Mouse (Mus musculus): ENCODE data around the gene Slc25a53. TPM values are rescaled to one million over a fixed set of nuclear protein-coding genes. Genes with fewer than 3 reads are reported as not detected.
A peak's percentile ranks its signal among the peaks of the same experiment; 100 is the strongest.

The Slc25a53 gene
- polyA plus RNA-seq (2012; rRNA removed), result 3.6 and 4.2 TPM in 2 replicates

DNA sequence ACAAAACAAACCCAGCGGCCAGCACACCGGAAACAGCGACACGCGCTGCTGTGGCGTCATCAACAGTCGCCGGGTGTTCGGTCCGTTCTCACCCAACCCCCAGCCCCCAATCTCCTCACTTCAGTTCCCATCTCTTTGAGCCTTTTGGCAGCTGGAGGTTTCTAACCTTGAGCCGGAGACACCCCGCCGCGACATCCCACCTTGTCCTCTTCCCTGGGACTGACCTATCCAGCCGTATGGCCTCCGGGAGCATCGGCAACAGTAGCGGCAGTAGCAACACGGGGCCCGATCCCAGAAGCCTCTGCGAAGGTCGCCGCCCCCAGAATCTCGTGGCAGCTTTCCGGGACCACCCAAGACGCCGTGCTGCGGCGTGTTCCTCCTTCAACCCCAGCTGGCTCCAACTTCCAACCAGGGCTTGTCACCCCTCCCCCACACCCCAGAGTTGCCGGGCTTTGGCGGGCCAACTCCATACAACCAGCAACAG lies at the start of gene Slc25a53:
Gene Slc25a53 (minus strand): TSS at position 303 of the 484 bp plus-strand sequence.
- TF ChIP-seq CTCF (IDR thresholded peaks at IDR 0.05; ENCODE audit: control insufficient read depth, insufficient read depth, insufficient replicate concordance, low read depth, low read length) (no peak), POLR2A (IDR thresholded peaks at IDR 0.05; ENCODE audit: control insufficient read depth, low read depth, low read length) (peak; percentile 41; the same call in 1 of the 2 replicates)
- H3K27me3 ChIP-seq (ENCODE audit: control insufficient read depth, insufficient read depth, low read length), result no peaks in the 10 kb centered on the region
- H3K36me3 ChIP-seq (ENCODE audit: control insufficient read depth, insufficient read depth, low read length), result no peaks in the 10 kb centered on the region
- H3K4me3 ChIP-seq (ENCODE audit: control insufficient read depth, low read depth, low read length), result peak within 1 kb of the TSS; percentile 96
- peak within 1 kb of the TSS; percentile 99 for H3K27ac ChIP-seq (ENCODE audit: control insufficient read depth, insufficient read depth, low read depth, low read length)
- H3K4me1 ChIP-seq (ENCODE audit: control insufficient read depth, insufficient read depth, low read length), result no peaks in the 10 kb centered on the region; the same call in 1 of the 2 replicates

- Histone ChIP-seq H3K4me1 (ENCODE audit: control insufficient read depth, insufficient read depth, low read length) (no peaks in the 10 kb centered on the region), H3K4me3 (ENCODE audit: control insufficient read depth, low read depth, low read length) (no peak overlapping the region), H3K27me3 (ENCODE audit: control insufficient read depth, insufficient read depth, low read length) (no peaks in the 10 kb centered on the region), H3K36me3 (ENCODE audit: control insufficient read depth, insufficient read depth, low read length) (no peaks in the 10 kb centered on the region), H3K27ac (ENCODE audit: control insufficient read depth, insufficient read depth, low read depth, low read length) (no peak overlapping the region)
- TF ChIP-seq POLR2A (IDR thresholded peaks at IDR 0.05; ENCODE audit: control insufficient read depth, low read depth, low read length) (no peak), CTCF (IDR thresholded peaks at IDR 0.05; ENCODE audit: control insufficient read depth, insufficient read depth, insufficient replicate concordance, low read depth, low read length) (no peak)
These were observed 25.1 kb upstream of the Slc25a53 start for GRCm38 (mm10) chrX:137063202-137063601.

GRCm38 (mm10) chrX:137049425-137050225 lies 11.5 kb upstream of the Slc25a53 start, which contains the start of gene Fam199x:
Gene Fam199x, plus strand, starts transcription at chrX:137049594.
- Histone ChIP-seq H3K36me3 (ENCODE audit: control insufficient read depth, insufficient read depth, low read length) (no peaks in the 10 kb centered on the region), H3K4me3 (ENCODE audit: control insufficient read depth, low read depth, low read length) (peak within 1 kb of the TSS; percentile 78), H3K27ac (ENCODE audit: control insufficient read depth, insufficient read depth, low read depth, low read length) (peak within 1 kb of the TSS; percentile 10), H3K4me1 (ENCODE audit: control insufficient read depth, insufficient read depth, low read length) (no peaks in the 10 kb centered on the region; the same call in 1 of the 2 replicates), H3K27me3 (ENCODE audit: control insufficient read depth, insufficient read depth, low read length) (no peaks in the 10 kb centered on the region)
- no peak for TF ChIP-seq CTCF (IDR thresholded peaks at IDR 0.05; ENCODE audit: control insufficient read depth, insufficient read depth, insufficient replicate concordance, low read depth, low read length)
- TF ChIP-seq POLR2A (IDR thresholded peaks at IDR 0.05; ENCODE audit: control insufficient read depth, low read depth, low read length), result no peak

DNA sequence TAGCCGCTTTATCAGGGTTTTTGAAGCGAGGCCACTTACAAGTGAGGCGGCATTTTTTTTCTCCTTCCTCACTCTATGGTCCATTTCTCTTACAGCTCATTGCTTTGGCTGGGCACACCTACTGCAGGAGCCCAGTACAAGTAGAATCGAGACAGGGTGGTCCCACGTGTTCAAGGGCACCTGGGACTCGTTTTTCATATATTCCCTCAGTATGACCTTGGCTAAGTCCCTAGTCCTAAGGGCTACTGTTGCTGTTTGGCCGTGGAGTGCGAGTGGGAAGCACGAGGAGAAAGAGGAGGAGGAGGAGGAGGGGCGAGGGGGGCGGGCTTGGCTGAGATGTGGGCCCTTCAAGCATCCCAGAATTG lies 10.9 kb upstream of the Slc25a53 start:
- H3K36me3 ChIP-seq (ENCODE audit: control insufficient read depth, insufficient read depth, low read length), result no peaks in the 10 kb centered on the region
- no peaks in the 10 kb centered on the region for H3K27me3 ChIP-seq (ENCODE audit: control insufficient read depth, insufficient read depth, low read length)
- no peak overlapping the region; the same call in 1 of the 2 replicates for H3K27ac ChIP-seq (ENCODE audit: control insufficient read depth, insufficient read depth, low read depth, low read length)
- H3K4me3 ChIP-seq (ENCODE audit: control insufficient read depth, low read depth, low read length), result peak overlapping the region; percentile 78
- TF ChIP-seq CTCF (IDR thresholded peaks at IDR 0.05; ENCODE audit: control insufficient read depth, insufficient read depth, insufficient replicate concordance, low read depth, low read length), result no peak
- no peak for TF ChIP-seq POLR2A (IDR thresholded peaks at IDR 0.05; ENCODE audit: control insufficient read depth, low read depth, low read length)
- no peaks in the 10 kb centered on the region; the same call in 1 of the 2 replicates for H3K4me1 ChIP-seq (ENCODE audit: control insufficient read depth, insufficient read depth, low read length)

- H3K27ac ChIP-seq (ENCODE audit: control insufficient read depth, insufficient read depth, low read depth, low read length), result peak overlapping the region; percentile 99
These were observed 400 bp upstream of the Slc25a53 start for GRCm38 (mm10) chrX:137038502-137038901.

GRCm38 (mm10) chrX:137037470-137037999 lies 567 bp downstream of the Slc25a53 start:
- no peaks in the 10 kb centered on the region; the same call in 1 of the 2 replicates for H3K4me1 ChIP-seq (ENCODE audit: control insufficient read depth, insufficient read depth, low read length)
- H3K4me3 ChIP-seq (ENCODE audit: control insufficient read depth, low read depth, low read length), result peak overlapping the region; percentile 96
- peak overlapping the region; percentile 99 for H3K27ac ChIP-seq (ENCODE audit: control insufficient read depth, insufficient read depth, low read depth, low read length)
- no peaks in the 10 kb centered on the region for H3K27me3 ChIP-seq (ENCODE audit: control insufficient read depth, insufficient read depth, low read length)
- no peak for TF ChIP-seq POLR2A (IDR thresholded peaks at IDR 0.05; ENCODE audit: control insufficient read depth, low read depth, low read length)
- TF ChIP-seq CTCF (IDR thresholded peaks at IDR 0.05; ENCODE audit: control insufficient read depth, insufficient read depth, insufficient replicate concordance, low read depth, low read length), result no peak
- H3K36me3 ChIP-seq (ENCODE audit: control insufficient read depth, insufficient read depth, low read length), result no peaks in the 10 kb centered on the region

More at GRCm38 (mm10) chrX:137038502-137038901, 400 bp upstream of the Slc25a53 start:
- H3K4me3 ChIP-seq (ENCODE audit: control insufficient read depth, low read depth, low read length), result peak overlapping the region; percentile 96
- H3K27me3 ChIP-seq (ENCODE audit: control insufficient read depth, insufficient read depth, low read length), result no peaks in the 10 kb centered on the region
- no peaks in the 10 kb centered on the region; the same call in 1 of the 2 replicates for H3K4me1 ChIP-seq (ENCODE audit: control insufficient read depth, insufficient read depth, low read length)
- no peaks in the 10 kb centered on the region for H3K36me3 ChIP-seq (ENCODE audit: control insufficient read depth, insufficient read depth, low read length)
- TF ChIP-seq POLR2A (IDR thresholded peaks at IDR 0.05; ENCODE audit: control insufficient read depth, low read depth, low read length), result no peak
- no peak for TF ChIP-seq CTCF (IDR thresholded peaks at IDR 0.05; ENCODE audit: control insufficient read depth, insufficient read depth, insufficient replicate concordance, low read depth, low read length)

GRCm38 (mm10) chrX:137034322-137034721 lies 3.8 kb downstream of the Slc25a53 start:
- no peak overlapping the region for H3K4me3 ChIP-seq (ENCODE audit: control insufficient read depth, low read depth, low read length)

More at GRCm38 (mm10) chrX:137034322-137034721, 3.8 kb downstream of the Slc25a53 start:
- Histone ChIP-seq H3K27me3 (ENCODE audit: control insufficient read depth, insufficient read depth, low read length) (no peaks in the 10 kb centered on the region), H3K27ac (ENCODE audit: control insufficient read depth, insufficient read depth, low read depth, low read length) (no peak overlapping the region), H3K4me1 (ENCODE audit: control insufficient read depth, insufficient read depth, low read length) (no peaks in the 10 kb centered on the region; the same call in 1 of the 2 replicates), H3K36me3 (ENCODE audit: control insufficient read depth, insufficient read depth, low read length) (no peaks in the 10 kb centered on the region)
- TF ChIP-seq POLR2A (IDR thresholded peaks at IDR 0.05; ENCODE audit: control insufficient read depth, low read depth, low read length) (no peak), CTCF (IDR thresholded peaks at IDR 0.05; ENCODE audit: control insufficient read depth, insufficient read depth, insufficient replicate concordance, low read depth, low read length) (no peak)
